ENCODE assay signal across 25 mouse cellular contexts in the genomic region with DNA sequence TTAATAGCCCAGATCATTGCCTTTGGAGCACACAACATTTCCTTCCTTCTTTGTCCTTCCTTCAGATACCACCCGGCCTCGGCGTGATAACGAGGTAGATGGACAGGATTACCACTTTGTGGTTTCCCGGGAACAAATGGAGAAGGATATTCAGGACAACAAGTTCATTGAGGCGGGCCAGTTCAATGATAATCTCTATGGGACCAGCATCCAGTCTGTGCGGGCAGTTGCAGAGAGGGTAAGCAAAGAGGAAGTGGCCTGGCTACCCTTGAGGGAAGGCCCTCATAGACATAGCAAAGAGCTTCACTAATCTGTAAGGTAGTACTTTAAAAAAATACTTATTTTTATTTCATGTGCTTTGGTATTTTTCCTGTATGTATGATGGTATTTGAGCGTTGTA.
"Had no signal": no experiment of that assay in that cellular context is flagged by ENCODE, and none has a peak within 500 bp of the region (broad histone marks: within the 10 kb centered on the region; RNA-seq: fewer than 3 reads in every experiment).

No protein-coding gene starts in this region.

- H3K9ac ChIP-seq: heart, embryonic 13.5 days; heart, embryonic 15.5 days; hindbrain, embryonic 12.5 days; hindbrain, embryonic 14.5 days; intestine, embryonic 15.5 days; limb, embryonic 12.5 days; liver, embryonic 13.5 days; liver, embryonic 15.5 days had no signal

- H3K4me3 ChIP-seq: gastrocnemius, adult 2 months; heart, adult 2 months; heart, embryonic 13.5 days; heart, embryonic 15.5 days; hindbrain, embryonic 10.5 days; hindbrain, embryonic 12.5 days; intestine, embryonic 15.5 days; layer of hippocampus, adult 2 months; left cerebral cortex, adult 2 months; limb, embryonic 10.5 days; limb, embryonic 12.5 days; liver, embryonic 13.5 days; liver, embryonic 15.5 days had no signal

- H3K9me3 ChIP-seq: heart, embryonic 13.5 days; heart, embryonic 15.5 days; hindbrain, embryonic 10.5 days; hindbrain, embryonic 12.5 days; intestine, embryonic 15.5 days; limb, embryonic 10.5 days; limb, embryonic 12.5 days; liver, embryonic 13.5 days; liver, embryonic 15.5 days had no signal

- H3K27ac ChIP-seq: gastrocnemius, adult 2 months; heart, adult 2 months; heart, embryonic 13.5 days; heart, embryonic 15.5 days; hindbrain, embryonic 10.5 days; hindbrain, embryonic 12.5 days; hindbrain, embryonic 14.5 days; intestine, embryonic 15.5 days; layer of hippocampus, adult 2 months; left cerebral cortex, adult 2 months; limb, embryonic 10.5 days; limb, embryonic 12.5 days; liver, embryonic 13.5 days; liver, embryonic 15.5 days had no signal

- ATAC-seq: hindbrain, embryonic 16.5 days; inflammation-experienced regulatory T-cells, adult 6 months; intestine, embryonic 15.5 days; intestine, postnatal 0 days had no signal

- H3K27me3 ChIP-seq: heart, embryonic 13.5 days; heart, embryonic 15.5 days; intestine, embryonic 15.5 days; liver, embryonic 13.5 days; liver, embryonic 15.5 days had no signal

- DNase-seq: gastrocnemius, adult 2 months; gastrocnemius, postnatal 14 days; heart, adult 2 months; heart, postnatal 14 days; heart, postnatal 36 days; kidney, adult 8-10 months; kidney, postnatal 10 days; kidney, postnatal 25 days; kidney, postnatal 4 days; liver; liver, embryonic 13.5 days had no signal

- H3K4me1 ChIP-seq: hindbrain, embryonic 10.5 days; hindbrain, embryonic 12.5 days; intestine, embryonic 15.5 days; limb, embryonic 10.5 days; limb, embryonic 12.5 days; liver, embryonic 13.5 days; liver, embryonic 15.5 days had no signal

- H3K36me3 ChIP-seq: intestine, embryonic 15.5 days; liver, embryonic 13.5 days; liver, embryonic 15.5 days had no signal
